Mouse (Mus musculus) left cerebral cortex, adult 8-10 months (tissue): ENCODE data around the gene Raver1. TPM values are rescaled to one million over a fixed set of nuclear protein-coding genes. Genes with fewer than 3 reads are reported as not detected.

Source experiments
- microRNA-seq, 2 experiments: library from miRNA; unstranded; fragments of <30 nt; microRNA quantifications; one replicate each; pipeline ENCODE4 v1.2.0; 2022
- total RNA-seq, 4 experiments: library from RNA; stranded (reverse); gene quantifications; 2 replicates each; pipeline ENCODE4 v1.2.4; 2022

The Raver1 gene
- total RNA-seq, 4 experiments from 2014 or later, result 24.4 to 30.0 (median 26.6) TPM

Small RNAs within 50 kb of the gene (microRNA-seq; reads per million reads assigned to microRNA genes)
- 0 to 0.22 reads per million in 2 experiments for gene Mir1900
- gene Mir7082, result 0 to 0.88 reads per million in 2 experiments

Other genes starting within 250 kb of the Raver1 start
- gene A230050P20Rik, start 223.4 kb downstream of the Raver1 start, total RNA-seq, result 10 to 100 TPM; 71.9 to 91.7 (median 82.6) TPM
- gene Angptl6, start 212.3 kb downstream of the Raver1 start, total RNA-seq, result 10 to 100 TPM in 1 of 4 experiments, 1 to 10 TPM in 3; 8.4 to 10.1 (median 9.2) TPM
- gene Ppan, start 203.8 kb downstream of the Raver1 start, total RNA-seq, result 10 to 100 TPM; 21.5 to 27.2 (median 23.6) TPM
- gene Eif3g, start 193.4 kb downstream of the Raver1 start, total RNA-seq, result 100 to 1,000 TPM; 130 to 139 (median 136) TPM
- 10 to 100 TPM; 39.7 to 41.3 (median 40.5) TPM for gene Dnmt1, start 132.1 kb downstream of the Raver1 start, total RNA-seq
- 1 to 10 TPM; 2.0 to 3.4 (median 2.7) TPM for gene S1pr2, start 115.2 kb downstream of the Raver1 start, total RNA-seq
- gene Mrpl4, start 89.3 kb downstream of the Raver1 start, total RNA-seq, result 10 to 100 TPM; 55.3 to 68.0 (median 56.9) TPM
- 1 to 10 TPM; 2.2 to 4.8 (median 4.1) TPM for gene Icam1, start 76.0 kb downstream of the Raver1 start, total RNA-seq
- 1 to 10 TPM; 1.5 to 2.3 (median 1.8) TPM for gene Icam4, start 62.6 kb downstream of the Raver1 start, total RNA-seq
- 100 to 1,000 TPM; 194 to 206 (median 202) TPM for gene Icam5, start 59.9 kb downstream of the Raver1 start, total RNA-seq
- 1 to 10 TPM in 2 of 4 experiments, not detected in 2; 1.1 to 1.7 TPM for gene Zglp1, start 24.9 kb downstream of the Raver1 start, total RNA-seq
- gene Gm49373, start 18.9 kb downstream of the Raver1 start, total RNA-seq, result 1 to 10 TPM in 2 of 4 experiments, under 1 TPM in 1, not detected in 1; 0.55 to 2.3 (median 1.8) TPM
- gene Fdx1l, start 18.4 kb downstream of the Raver1 start, total RNA-seq, result 10 to 100 TPM; 55.8 to 63.7 (median 58.3) TPM
- gene Gm38431, start within 50 bp of the Raver1 start, total RNA-seq, result 1 to 10 TPM; 1.3 to 2.2 (median 1.6) TPM
- gene Tyk2, start 39.2 kb upstream of the Raver1 start, total RNA-seq, result 10 to 100 TPM; 11.1 to 14.5 (median 13.3) TPM
- gene Cdc37, start 58.0 kb upstream of the Raver1 start, total RNA-seq, result 100 to 1,000 TPM; 116 to 150 (median 135) TPM
- gene Pde4a, start 73.7 kb upstream of the Raver1 start, total RNA-seq, result 10 to 100 TPM; 91.9 to 94.8 (median 93.7) TPM
- 10 to 100 TPM; 57.8 to 68.8 (median 59.9) TPM for gene Keap1, start 147.4 kb upstream of the Raver1 start, total RNA-seq
- gene S1pr5, start 156.4 kb upstream of the Raver1 start, total RNA-seq, result 10 to 100 TPM; 14.8 to 20.5 (median 16.8) TPM
- 10 to 100 TPM; 35.3 to 48.7 (median 39.7) TPM for gene Atg4d, start 173.3 kb upstream of the Raver1 start, total RNA-seq
- 10 to 100 TPM; 33.5 to 43.4 (median 39.4) TPM for gene Kri1, start 196.0 kb upstream of the Raver1 start, total RNA-seq
- gene Cdkn2d, start 199.4 kb upstream of the Raver1 start, total RNA-seq, result 10 to 100 TPM; 53.5 to 63.9 (median 58.8) TPM
- gene Ap1m2, start 220.3 kb upstream of the Raver1 start, total RNA-seq, result 1 to 10 TPM; 1.2 to 1.5 (median 1.4) TPM
- 10 to 100 TPM; 48.0 to 68.9 (median 52.3) TPM for gene Slc44a2, start 228.7 kb upstream of the Raver1 start, total RNA-seq